Mouse (Mus musculus) kidney, adult 8-10 months (tissue): ENCODE data around the gene Chordc1.
"Not testable (repeated sequence)": the region's sequence is repeated elsewhere in the genome, so short reads cannot be mapped to it uniquely, and the experiment has no call there.

Experiments
- DNase-seq, 2 experiments: peaks; one replicate each; pipeline ENCODE4 v3.0.0; 2022

The Chordc1 gene

GRCm38 (mm10) chr9:18291571-18292429 is at the start of gene Chordc1:
TSS of gene Chordc1 (plus strand) at chr9:18292125.
- peak; percentile 95 for DNase-seq

- no peak for DNase-seq
These were observed 16.0 kb upstream of the Chordc1 start for GRCm38 (mm10) chr9:18275901-18276300.

GRCm38 (mm10) chr9:18276844-18277243 is 15.1 kb upstream of the Chordc1 start:
- no peak for DNase-seq

- DNase-seq = no peak
These were observed 14.4 kb upstream of the Chordc1 start for GRCm38 (mm10) chr9:18277497-18277896.

- DNase-seq = not testable (repeated sequence)
These were observed 13.2 kb upstream of the Chordc1 start for GRCm38 (mm10) chr9:18278693-18279092.

- DNase-seq = no peak
These were observed 558 bp downstream of the Chordc1 start for GRCm38 (mm10) chr9:18292443-18292922.

- DNase-seq = no peak
These were observed 1.3 kb downstream of the Chordc1 start for GRCm38 (mm10) chr9:18293026-18293781.

GRCm38 (mm10) chr9:18298301-18298700 is 6.4 kb downstream of the Chordc1 start:
- DNase-seq = no peak

- DNase-seq = no peak
These were observed 28.1 kb downstream of the Chordc1 start for GRCm38 (mm10) chr9:18319990-18320389.
